Mouse (Mus musculus) midbrain, embryonic 16.5 days (tissue): ENCODE results near the gene Gm10570. TPM values are rescaled to one million over a fixed set of nuclear protein-coding genes. Genes with fewer than 3 reads are reported as not detected.

Source experiments
- ATAC-seq: fragments of 200-750 bp; cut with Nextera tagmentation; 2 replicates; pipeline ENCODE4 v1.8.0; 2017; ENCODE audit warnings: moderate TSS enrichment
- H3K27ac ChIP-seq: fragments of 300-500 bp; sonication (generic); 2 replicates; pipeline ENCODE4 v1.5.1; 2014; ENCODE audit warnings: mild to moderate bottlenecking, low read length, mixed read lengths
- H3K27me3 ChIP-seq: fragments of 300-500 bp; sonication (generic); 2 replicates; pipeline ENCODE4 v1.6.1; 2014; ENCODE audit warnings: low read depth, low read length, mixed read lengths; ENCODE audit not compliant: control insufficient read depth, insufficient read depth
- H3K36me3 ChIP-seq: fragments of 300-500 bp; sonication (generic); 2 replicates; pipeline ENCODE4 v1.6.1; 2014; ENCODE audit warnings: mild to moderate bottlenecking, low read length, moderate library complexity, mixed read lengths; ENCODE audit not compliant: control insufficient read depth, insufficient read depth
- H3K4me1 ChIP-seq: fragments of 300-500 bp; sonication (generic); 2 replicates; pipeline ENCODE4 v1.6.1; 2014; ENCODE audit warnings: mild to moderate bottlenecking, low read length, mixed read lengths; ENCODE audit not compliant: control insufficient read depth, insufficient read depth
- H3K4me2 ChIP-seq: fragments of 300-500 bp; sonication (generic); 2 replicates; pipeline ENCODE4 v1.6.1; 2014; ENCODE audit warnings: mild to moderate bottlenecking, low read length, mixed read lengths
- H3K4me3 ChIP-seq: fragments of 300-500 bp; sonication (generic); 2 replicates; pipeline ENCODE4 v1.5.1; 2014; ENCODE audit warnings: low read depth, mild to moderate bottlenecking, low read length, moderate library complexity, mixed read lengths
- H3K9ac ChIP-seq: fragments of 300-500 bp; sonication (generic); 2 replicates; pipeline ENCODE4 v1.6.1; 2014; ENCODE audit warnings: low read depth, low read length, mixed read lengths
- H3K9me3 ChIP-seq: fragments of 300-500 bp; sonication (generic); replicated peaks from 2 replicates; pipeline ENCODE4 v1.6.1; 2014; ENCODE audit warnings: mild to moderate bottlenecking, low read length, mixed read lengths; ENCODE audit not compliant: control insufficient read depth, poor library complexity, severe bottlenecking
- WGBS: fragments of 180-500 bp; shearing (Covaris S2); extraction: QIAGEN DNeasy Blood & Tissue Kit; methylation state at CpG from one replicate; pipeline ENCODE4 v1.1.7; 2014; 5-methylcytosine and 5-hydroxymethylcytosine counted together
- polyA plus RNA-seq: library from polyadenylated mRNA; unstranded; fragments of >200 nt; fragmentation: Nextera tagmentation; extraction: Ambion mirVana; gene quantifications from 2 replicates; pipeline ENCODE4 v1.2.1, GENCODE M21; 2015

Gene Gm10570
- polyA plus RNA-seq, 1 experiment from 2014 or later: 1.1 TPM

DNA sequence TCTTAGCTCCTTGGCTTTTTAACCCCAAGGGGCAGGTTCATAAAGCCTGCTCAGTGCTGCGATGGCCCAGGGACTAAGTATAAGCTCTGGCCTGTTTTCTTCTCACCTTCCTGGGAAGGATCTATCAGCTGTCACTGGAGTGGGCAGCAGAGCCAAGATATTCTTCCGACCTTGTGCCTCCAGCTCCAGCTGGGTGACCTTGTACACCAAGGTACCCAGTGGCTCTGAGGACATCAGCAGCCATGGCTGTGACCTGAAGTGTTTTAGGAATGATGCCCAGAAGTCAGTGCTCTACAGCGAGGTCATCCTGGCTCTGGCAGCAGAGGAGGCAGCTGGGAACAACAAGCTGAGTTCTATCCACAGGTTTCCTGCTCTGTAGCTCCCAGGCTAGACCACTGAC lies 4.1 kb upstream of the Gm10570 start:
- Histone ChIP-seq H3K9me3 (no peaks in the 10 kb centered on the region), H3K4me1 (peaks cover 10% of the 10 kb centered on the region; the same call in 1 of the 2 replicates), H3K4me3 (no peak overlapping the region), H3K27me3 (no peaks in the 10 kb centered on the region), H3K36me3 (peaks cover 12% of the 10 kb centered on the region; the same call in 1 of the 2 replicates), H3K4me2 (no peak overlapping the region), H3K27ac (no peak overlapping the region), H3K9ac (no peak overlapping the region)
- 91% methylated on average over 3 of the region's 3 CpGs for WGBS
- ATAC-seq: no peak

DNA sequence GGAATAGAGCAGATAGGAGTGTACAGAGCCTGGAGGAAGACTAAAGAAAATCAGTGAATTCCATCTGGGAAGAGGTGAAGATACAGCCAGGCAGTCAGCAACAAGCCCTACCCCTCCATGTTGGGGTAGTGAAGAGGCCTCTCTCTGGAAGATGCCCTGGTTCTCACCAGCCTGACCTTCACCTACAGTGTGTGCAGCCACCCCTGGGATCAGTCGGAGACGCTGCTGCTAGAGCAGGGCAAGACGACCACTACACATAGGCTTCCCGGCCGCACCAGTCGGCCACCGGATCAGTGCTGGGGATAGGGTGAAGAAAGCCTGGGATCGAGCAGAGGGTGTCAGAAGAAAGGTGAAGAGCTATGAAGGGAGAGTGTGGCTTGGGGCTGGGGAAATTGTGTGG lies 780 bp upstream of the Gm10570 start:
- H3K4me3 ChIP-seq: peak overlapping the region; percentile 71
- H3K27ac ChIP-seq: peak overlapping the region; percentile 79
- H3K9me3 ChIP-seq: no peaks in the 10 kb centered on the region
- peaks cover 8% of the 10 kb centered on the region for H3K27me3 ChIP-seq
- peak; percentile 22; the same call in 1 of the 2 replicates for ATAC-seq
- H3K4me2 ChIP-seq: peak overlapping the region; percentile 90
- H3K9ac ChIP-seq: peak overlapping the region; percentile 78
- H3K36me3 ChIP-seq: peaks cover 6% of the 10 kb centered on the region; the same call in 1 of the 2 replicates
- WGBS: 59% methylated on average over 8 of the region's 8 CpGs
- H3K4me1 ChIP-seq: peaks cover 13% of the 10 kb centered on the region; the same call in 1 of the 2 replicates

DNA sequence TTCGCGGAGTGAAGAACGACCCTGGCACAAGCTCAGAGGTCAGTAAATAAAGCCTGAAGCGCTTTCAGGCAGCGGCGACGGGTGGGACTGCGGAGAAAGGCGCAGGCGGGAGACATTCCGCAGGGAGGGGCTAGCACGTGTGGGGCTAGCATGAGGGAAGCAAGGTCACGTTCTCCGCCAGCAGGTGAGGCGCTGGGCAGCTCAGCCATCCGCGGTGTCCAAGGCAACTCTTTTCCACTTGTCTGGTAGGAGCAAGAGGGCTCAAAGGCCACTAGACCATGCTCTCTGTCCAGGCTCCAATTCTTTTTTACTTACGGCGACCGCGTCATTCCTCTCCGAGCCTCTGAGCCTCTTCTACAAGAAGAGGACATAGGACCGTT lies 633 bp downstream of the Gm10570 start:
- H3K4me1 ChIP-seq: peaks cover 13% of the 10 kb centered on the region; the same call in 1 of the 2 replicates
- WGBS: under 1% methylated on average over 23 of the region's 23 CpGs
- peak overlapping the region; percentile 79 for H3K27ac ChIP-seq
- H3K27me3 ChIP-seq: peaks cover 8% of the 10 kb centered on the region
- H3K4me3 ChIP-seq: peak overlapping the region; percentile 71
- H3K36me3 ChIP-seq: peaks cover 3% of the 10 kb centered on the region; the same call in 1 of the 2 replicates
- peak overlapping the region; percentile 78 for H3K9ac ChIP-seq
- H3K4me2 ChIP-seq: peak overlapping the region; percentile 90
- no peak; the same call in 1 of the 2 replicates for ATAC-seq
- H3K9me3 ChIP-seq: no peaks in the 10 kb centered on the region

DNA sequence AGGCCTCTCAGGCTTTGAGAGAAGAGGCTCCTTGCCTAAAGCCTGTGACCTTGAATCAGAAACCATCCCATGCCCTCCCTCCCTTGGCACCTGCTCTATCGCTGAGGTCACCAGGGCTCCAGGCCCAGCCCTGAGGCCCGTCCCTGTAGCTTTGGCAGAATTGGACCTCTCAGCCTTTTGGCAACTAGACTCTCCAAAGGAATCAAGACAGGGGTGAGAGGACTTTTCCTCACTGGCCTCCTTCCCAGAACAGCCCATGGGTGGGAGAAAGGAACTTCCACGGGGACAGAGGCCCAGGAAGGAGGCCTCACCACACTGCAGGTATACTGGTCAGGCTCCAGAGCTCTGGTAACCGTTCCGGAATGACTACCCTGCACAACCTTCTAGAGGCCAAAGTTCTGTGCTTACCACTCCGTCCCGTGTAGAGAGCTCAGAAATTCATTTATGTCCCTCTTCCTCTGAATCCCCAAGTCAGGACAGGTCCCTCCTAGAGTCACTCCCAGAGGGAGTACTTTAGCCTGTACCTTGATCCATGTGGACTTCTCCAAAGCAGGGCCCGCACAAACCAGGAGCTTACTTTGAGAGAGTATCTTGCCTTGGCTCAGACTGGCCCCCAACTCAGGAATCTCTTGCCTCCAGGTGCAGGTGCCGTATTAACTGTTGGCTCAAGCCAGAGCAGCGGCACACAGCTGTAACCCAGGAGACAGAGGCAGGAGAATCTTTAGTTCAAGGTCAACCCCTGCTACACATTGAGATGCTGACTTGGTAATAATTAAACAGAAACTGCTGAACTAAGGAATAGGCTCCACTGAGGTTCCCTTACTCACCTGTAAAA lies 1.5 kb downstream of the Gm10570 start:
- H3K27me3 ChIP-seq: peaks cover 8% of the 10 kb centered on the region
- peaks cover 13% of the 10 kb centered on the region; the same call in 1 of the 2 replicates for H3K4me1 ChIP-seq
- no peaks in the 10 kb centered on the region for H3K36me3 ChIP-seq
- peak overlapping the region; percentile 71; the same call in 1 of the 2 replicates for H3K4me3 ChIP-seq
- H3K9me3 ChIP-seq: no peaks in the 10 kb centered on the region
- no peak for ATAC-seq
- H3K4me2 ChIP-seq: peak overlapping the region; percentile 90
- H3K27ac ChIP-seq: no peak overlapping the region
- H3K9ac ChIP-seq: no peak overlapping the region
- WGBS: 74% methylated on average over 10 of the region's 10 CpGs

- Histone ChIP-seq H3K9ac (no peak overlapping the region), H3K36me3 (no peaks in the 10 kb centered on the region), H3K27me3 (peaks cover 8% of the 10 kb centered on the region), H3K4me1 (peaks cover 10% of the 10 kb centered on the region; the same call in 1 of the 2 replicates), H3K27ac (no peak overlapping the region), H3K4me2 (no peak overlapping the region), H3K9me3 (no peaks in the 10 kb centered on the region), H3K4me3 (no peak overlapping the region)
- WGBS: 23% methylated on average over 3 of the region's 3 CpGs
- no peak for ATAC-seq
Observed at GRCm38 (mm10) chr4:130304746-130305145, 3.7 kb downstream of the Gm10570 start.

DNA sequence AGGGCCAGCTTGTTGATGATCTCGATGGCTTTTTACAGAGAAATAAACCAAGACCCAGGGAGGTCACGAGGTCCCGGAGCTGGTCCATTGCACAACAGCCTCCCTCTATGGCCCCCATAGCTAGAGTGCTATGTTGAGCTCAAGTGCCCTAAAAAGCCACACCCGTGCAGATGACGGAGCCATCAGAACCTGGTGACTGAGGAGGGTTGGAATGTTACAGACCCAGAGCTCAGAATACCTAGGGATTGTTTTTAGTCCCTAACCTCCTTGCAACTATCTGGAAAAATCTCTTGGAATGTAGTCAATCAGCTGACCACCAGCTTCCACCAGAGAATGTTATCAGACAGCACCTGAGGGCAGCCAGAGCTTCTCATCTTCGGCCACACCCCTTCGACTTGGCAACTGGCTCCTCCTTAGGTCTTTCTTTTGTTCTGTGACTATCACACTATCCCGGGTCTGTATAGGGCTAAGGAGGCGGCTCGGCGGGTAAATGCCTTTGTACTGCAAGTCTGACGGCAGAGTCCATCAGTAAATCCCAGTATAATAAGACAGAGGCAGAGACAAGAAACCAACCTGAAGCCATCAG lies 6.1 kb downstream of the Gm10570 start:
- H3K27ac ChIP-seq: no peak overlapping the region
- no peak overlapping the region for H3K9ac ChIP-seq
- peaks cover 8% of the 10 kb centered on the region for H3K27me3 ChIP-seq
- H3K4me1 ChIP-seq: 0 out of 2 replicates have a peak, but pooled peaks cover 3% of the 10 kb centered on the region
- no peak for ATAC-seq
- H3K9me3 ChIP-seq: no peaks in the 10 kb centered on the region
- H3K36me3 ChIP-seq: no peaks in the 10 kb centered on the region
- no peak overlapping the region for H3K4me3 ChIP-seq
- H3K4me2 ChIP-seq: no peak overlapping the region
- 48% methylated on average over 12 of the region's 12 CpGs for WGBS

- Histone ChIP-seq H3K27ac (no peak overlapping the region), H3K36me3 (no peaks in the 10 kb centered on the region), H3K4me3 (no peak overlapping the region), H3K9ac (no peak overlapping the region), H3K9me3 (no peaks in the 10 kb centered on the region), H3K4me2 (no peak overlapping the region), H3K4me1 (0 out of 2 replicates have a peak, but pooled peaks cover under 1% of the 10 kb centered on the region), H3K27me3 (no peaks in the 10 kb centered on the region)
- ATAC-seq: no peak
- 70% methylated on average over 8 of the region's 8 CpGs for WGBS
Observed at GRCm38 (mm10) chr4:130299629-130300018, 8.8 kb downstream of the Gm10570 start.

DNA sequence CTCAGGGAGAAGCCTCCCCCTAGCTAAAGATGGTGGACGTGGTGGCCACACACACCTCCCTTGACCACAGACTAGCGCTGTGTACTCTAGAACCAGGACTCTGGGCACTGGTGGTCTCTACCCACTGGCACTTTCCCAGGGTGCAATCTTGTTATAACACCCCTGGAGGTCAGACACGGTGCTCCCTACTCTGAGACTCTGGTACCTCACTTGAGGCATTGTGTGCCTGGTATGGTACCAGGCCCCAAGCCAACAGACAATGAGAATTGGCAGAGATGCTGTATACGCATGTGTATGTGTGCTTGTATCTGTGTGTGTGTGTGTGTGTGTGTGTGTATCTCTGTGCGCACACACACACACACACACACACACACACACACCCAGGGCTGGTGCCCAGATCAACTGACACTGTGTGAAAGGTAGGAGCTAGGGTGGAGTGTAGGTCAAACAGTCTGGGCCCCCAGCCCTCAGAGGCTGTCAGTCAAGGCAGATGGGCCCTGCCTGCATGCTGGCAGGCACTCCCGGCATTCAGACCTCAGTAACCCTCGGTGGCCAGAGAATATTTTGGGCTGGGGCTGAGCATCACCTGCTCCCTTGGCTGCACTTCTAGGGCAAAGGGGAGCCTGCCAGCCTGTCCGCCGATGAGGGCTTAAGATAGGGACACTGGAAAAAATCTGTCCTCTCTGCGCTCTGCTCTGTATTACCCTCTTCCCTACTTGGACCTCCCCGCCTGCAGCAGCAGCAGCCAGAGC lies 9.4 kb downstream of the Gm10570 start:
- WGBS: 77% methylated on average over 11 of the region's 11 CpGs
- ATAC-seq: no peak
- Histone ChIP-seq H3K9ac (no peak overlapping the region), H3K4me2 (no peak overlapping the region), H3K4me1 (no peaks in the 10 kb centered on the region), H3K4me3 (no peak overlapping the region), H3K27ac (no peak overlapping the region), H3K27me3 (no peaks in the 10 kb centered on the region), H3K9me3 (no peaks in the 10 kb centered on the region), H3K36me3 (no peaks in the 10 kb centered on the region)
